Mouse (Mus musculus) olfactory bulb, adult 2 months (tissue): ENCODE measurements around the gene Actl6b. TPM values are rescaled to one million over a fixed set of nuclear protein-coding genes. Genes with fewer than 3 reads are reported as not detected.
A peak's percentile ranks its signal among the peaks of the same experiment; 100 is the strongest.

Experiments
- H3K27ac ChIP-seq: fragments of 200-500 bp; 2 replicates; pipeline ENCODE4 v1.5.1; 2012; ENCODE audit warnings: low read depth, low read length; ENCODE audit not compliant: insufficient read depth
- H3K4me1 ChIP-seq: fragments of 200-500 bp; 2 replicates; pipeline ENCODE4 v1.6.1; 2012; ENCODE audit warnings: low read length; ENCODE audit not compliant: control insufficient read depth, insufficient read depth
- H3K4me3 ChIP-seq: fragments of 200-500 bp; 2 replicates; pipeline ENCODE4 v1.5.1; 2012; ENCODE audit warnings: mild to moderate bottlenecking, low read depth, low read length, moderate library complexity; ENCODE audit not compliant: insufficient read depth
- CTCF ChIP-seq: fragments of 200-500 bp; IDR thresholded peaks from 2 replicates; pipeline ENCODE4 v1.5.1; 2012; ENCODE audit warnings: low read depth, mild to moderate bottlenecking, low read length, moderate library complexity; ENCODE audit not compliant: insufficient read depth
- POLR2A ChIP-seq: fragments of 200-500 bp; IDR thresholded peaks from 2 replicates; pipeline ENCODE4 v1.6.1; 2012; ENCODE audit warnings: mild to moderate bottlenecking, low read depth, low read length, moderate library complexity; ENCODE audit not compliant: insufficient read depth
- WGBS: fragments of 180-500 bp; shearing (Covaris S2); methylation state at CpG from one replicate; pipeline ENCODE4 v1.1.7; 2018; 5-methylcytosine and 5-hydroxymethylcytosine counted together
- polyA plus RNA-seq: library from polyadenylated mRNA; stranded (reverse); fragments of >200 nt; gene quantifications from 2 replicates; pipeline ENCODE4 v1.2.4, GENCODE M21; 2012; ENCODE audit warnings: low replicate concordance; ENCODE audit not compliant: missing spikeins, insufficient read depth, insufficient read length

Gene Actl6b
- polyA plus RNA-seq, 1 experiment = not detected

DNA sequence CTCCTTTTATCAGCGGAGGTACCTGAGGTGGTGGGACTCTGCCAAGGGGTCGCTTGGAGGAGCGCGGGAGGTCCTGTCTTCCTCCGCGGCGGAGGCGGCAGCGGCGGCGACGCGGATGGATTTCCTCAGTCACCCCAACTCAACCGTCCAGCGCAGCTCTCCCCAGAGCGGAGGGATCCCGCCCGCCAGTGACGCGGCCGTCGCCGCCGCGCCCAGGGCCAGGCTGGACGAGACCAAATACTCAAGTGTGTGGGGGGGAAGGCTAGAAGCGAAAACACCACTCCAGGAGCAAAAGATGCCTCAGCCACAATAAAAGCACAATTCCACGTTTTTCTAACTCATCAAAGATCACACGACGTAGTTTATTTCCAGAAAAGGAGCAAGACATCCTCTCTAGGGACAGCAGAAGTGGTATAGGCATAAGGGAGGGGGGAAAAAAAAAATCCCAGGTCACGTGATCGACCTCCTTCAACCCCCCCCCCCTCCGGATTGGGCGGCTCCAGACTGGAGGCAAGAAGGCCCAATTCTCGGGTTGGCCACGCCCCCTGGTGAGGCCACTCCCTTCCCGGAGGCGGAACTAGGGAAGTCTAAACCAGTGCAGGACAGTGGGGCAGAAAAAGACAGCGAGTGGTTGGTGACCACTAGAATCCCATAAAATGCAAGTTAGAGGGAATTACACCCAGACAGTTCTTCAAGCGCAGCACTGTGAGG is 20.0 kb upstream of the Actl6b start, which contains the start of the genes Epo and Gnb2:
TSS of gene Epo (minus strand) at position 126 of the 711 bp plus-strand sequence.
TSS of gene Gnb2 (minus strand) at position 394 of the 711 bp plus-strand sequence.
- H3K4me3 ChIP-seq = peak within 1 kb of the TSS; percentile 99
- peaks cover 20% of the 10 kb centered on the region for H3K4me1 ChIP-seq
- under 1% methylated on average over 40 of the region's 40 CpGs for WGBS
- H3K27ac ChIP-seq = peak within 1 kb of the TSS; percentile 100
- TF ChIP-seq CTCF = no peak
- TF ChIP-seq POLR2A = peak; percentile 77

DNA sequence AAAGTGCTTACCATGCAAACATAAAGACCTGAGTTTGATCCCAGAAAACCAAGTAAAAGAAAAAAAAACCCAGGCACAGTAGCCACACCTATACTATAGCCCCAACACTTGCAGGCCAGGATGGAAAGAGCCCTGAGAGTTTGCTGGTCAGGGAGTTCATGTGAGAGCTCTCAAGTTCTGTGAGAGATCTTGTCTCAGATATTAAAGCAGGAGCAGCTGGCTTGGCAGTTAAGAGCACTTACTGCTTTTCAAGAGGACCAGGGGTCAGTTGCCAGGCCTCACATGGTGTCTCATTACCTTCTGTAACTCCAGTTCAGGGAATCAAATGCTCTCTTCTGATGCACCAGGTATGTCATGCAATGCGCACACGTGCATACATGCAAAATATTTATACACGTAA is 18.6 kb upstream of the Actl6b start:
- TF ChIP-seq POLR2A (no peak), CTCF (no peak)
- H3K4me1 ChIP-seq = peaks cover 10% of the 10 kb centered on the region
- no peak overlapping the region for H3K27ac ChIP-seq
- 98% methylated on average over 3 of the region's 3 CpGs for WGBS
- H3K4me3 ChIP-seq = no peak overlapping the region

DNA sequence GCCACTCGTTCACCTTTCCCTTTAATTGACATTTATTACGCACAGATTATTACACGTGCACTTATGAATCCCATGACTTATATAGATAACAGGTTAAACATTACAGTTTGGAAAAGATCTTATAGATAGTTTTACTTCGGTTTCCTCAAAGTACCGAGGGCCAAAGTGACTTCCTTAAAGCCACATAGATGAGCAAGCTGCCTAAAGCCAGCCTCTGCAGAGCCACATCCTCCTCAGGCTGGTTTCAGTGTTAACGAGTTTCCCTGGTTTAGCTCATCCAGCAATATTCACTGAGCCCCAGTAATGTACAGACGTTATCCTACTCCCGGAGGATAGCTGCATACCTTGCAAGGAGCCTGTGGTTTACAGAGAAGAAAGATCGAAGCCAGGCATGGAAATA is 18.0 kb upstream of the Actl6b start:
- 81% methylated on average over 9 of the region's 9 CpGs for WGBS
- TF ChIP-seq POLR2A (no peak), CTCF (no peak)
- no peak overlapping the region for H3K4me3 ChIP-seq
- peaks cover 6% of the 10 kb centered on the region for H3K4me1 ChIP-seq
- no peak overlapping the region for H3K27ac ChIP-seq

DNA sequence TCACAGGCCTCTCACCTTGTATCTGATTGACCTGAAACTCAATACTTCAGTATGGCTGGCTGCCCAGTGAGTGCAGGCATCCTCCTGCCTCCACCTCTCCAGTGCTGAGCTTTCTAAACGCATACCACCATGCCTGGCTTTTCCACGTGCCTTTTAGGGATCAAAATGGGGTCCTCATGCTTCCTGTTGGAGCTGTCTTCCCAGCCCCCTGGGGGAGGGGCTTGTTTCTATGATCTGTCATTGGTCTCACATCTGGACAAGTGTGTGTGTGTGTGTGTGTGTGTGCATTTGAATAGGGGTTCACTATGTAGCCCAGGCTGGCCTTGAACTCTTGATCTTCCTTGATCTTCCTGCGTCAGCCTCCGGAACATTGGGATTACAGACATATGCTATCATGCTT is 15.9 kb upstream of the Actl6b start:
- H3K4me1 ChIP-seq = peaks cover 4% of the 10 kb centered on the region
- TF ChIP-seq POLR2A = no peak
- no peak for TF ChIP-seq CTCF
- no peak overlapping the region for H3K4me3 ChIP-seq
- 68% methylated on average over 4 of the region's 4 CpGs for WGBS
- H3K27ac ChIP-seq = no peak overlapping the region

DNA sequence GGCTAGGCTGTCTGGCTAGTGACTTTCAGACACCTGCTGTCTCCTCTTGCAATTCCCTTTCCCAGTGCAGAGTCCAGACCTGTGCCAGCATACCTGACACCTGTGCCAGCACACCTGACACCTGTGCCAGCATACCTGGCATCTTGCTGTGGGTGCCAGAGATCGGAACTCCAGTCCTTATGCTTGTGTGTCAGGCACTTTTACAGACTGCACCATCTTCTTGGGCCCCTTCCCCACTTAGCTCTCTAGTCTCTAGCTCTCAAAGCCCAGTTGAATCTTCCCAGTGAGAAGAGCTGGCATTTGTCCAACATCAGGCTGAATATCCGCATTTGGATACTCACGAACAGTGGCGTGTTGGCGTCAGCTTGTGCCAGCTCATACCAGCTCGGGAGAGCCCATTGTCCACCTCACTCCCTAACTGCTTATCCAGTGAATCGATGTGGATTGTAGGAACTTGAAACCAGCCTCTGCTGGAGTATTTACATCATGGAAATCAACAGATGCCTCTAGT is 14.0 kb upstream of the Actl6b start:
- TF ChIP-seq CTCF = no peak
- no peak for TF ChIP-seq POLR2A
- 21% methylated on average over 7 of the region's 7 CpGs for WGBS
- Histone ChIP-seq H3K4me3 (no peak overlapping the region), H3K27ac (no peak overlapping the region), H3K4me1 (peaks cover 4% of the 10 kb centered on the region)

DNA sequence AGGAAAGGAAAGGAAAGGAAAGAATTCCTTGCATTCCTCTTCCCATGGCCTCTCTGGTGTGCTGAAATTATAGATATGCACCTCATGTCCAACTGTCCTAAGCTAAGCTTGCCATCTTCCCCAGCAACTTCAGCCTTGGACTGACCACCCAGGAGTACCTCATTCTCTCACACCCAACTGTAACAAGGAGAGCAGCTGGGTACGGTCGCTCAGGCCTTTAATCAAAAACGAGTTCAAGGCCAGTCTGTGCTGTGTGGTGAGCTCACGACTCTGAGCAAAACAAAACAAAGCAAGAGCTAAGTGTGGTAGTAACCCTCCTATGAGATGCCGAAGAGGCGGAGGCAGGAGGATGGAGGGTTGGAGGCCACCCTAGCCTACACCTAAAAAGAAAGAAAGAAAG is 12.3 kb upstream of the Actl6b start:
- Histone ChIP-seq H3K4me3 (no peak overlapping the region), H3K27ac (no peak overlapping the region), H3K4me1 (peaks cover 4% of the 10 kb centered on the region)
- TF ChIP-seq CTCF (no peak), POLR2A (no peak)
- 75% methylated on average over 6 of the region's 6 CpGs for WGBS

DNA sequence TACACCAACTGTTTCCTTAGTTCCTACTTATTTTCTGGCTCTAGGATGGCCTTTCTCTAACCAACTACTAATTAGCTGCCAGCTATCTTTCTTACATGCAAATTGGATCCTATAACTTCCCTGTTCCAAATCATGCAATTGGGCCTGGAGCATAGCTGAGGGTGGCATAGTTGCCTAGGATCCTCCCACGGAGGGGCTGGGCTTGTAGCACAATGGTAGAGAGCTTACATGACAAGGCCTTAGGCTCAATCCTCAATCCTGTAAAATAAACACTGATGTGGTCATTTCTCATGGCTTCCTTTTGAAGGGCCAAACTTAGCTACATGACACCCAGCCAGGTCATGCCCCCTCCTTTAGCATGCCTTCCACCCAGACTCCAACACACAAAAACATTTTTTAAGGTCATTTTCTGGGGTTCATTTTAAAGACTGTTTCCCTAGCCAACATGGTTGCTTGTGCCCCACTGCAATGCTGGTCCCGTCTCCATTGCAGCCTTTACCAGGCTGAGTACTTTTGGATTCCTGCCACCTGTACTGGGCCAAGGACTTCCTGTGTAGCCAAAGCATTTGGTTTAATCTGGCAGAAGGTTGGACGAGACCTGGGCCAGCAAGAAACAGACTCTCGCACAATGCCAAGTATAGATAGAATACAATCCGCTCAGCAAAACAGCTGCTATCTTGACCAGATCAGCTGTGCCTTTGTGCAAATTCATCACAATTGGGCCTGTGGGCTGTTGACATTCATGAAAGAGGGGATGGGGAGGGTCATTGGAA is 11.4 kb upstream of the Actl6b start:
- 52% methylated on average over 5 of the region's 5 CpGs for WGBS
- no peak for TF ChIP-seq POLR2A
- no peak for TF ChIP-seq CTCF
- H3K4me3 ChIP-seq = no peak overlapping the region
- peaks cover 4% of the 10 kb centered on the region for H3K4me1 ChIP-seq
- H3K27ac ChIP-seq = no peak overlapping the region

DNA sequence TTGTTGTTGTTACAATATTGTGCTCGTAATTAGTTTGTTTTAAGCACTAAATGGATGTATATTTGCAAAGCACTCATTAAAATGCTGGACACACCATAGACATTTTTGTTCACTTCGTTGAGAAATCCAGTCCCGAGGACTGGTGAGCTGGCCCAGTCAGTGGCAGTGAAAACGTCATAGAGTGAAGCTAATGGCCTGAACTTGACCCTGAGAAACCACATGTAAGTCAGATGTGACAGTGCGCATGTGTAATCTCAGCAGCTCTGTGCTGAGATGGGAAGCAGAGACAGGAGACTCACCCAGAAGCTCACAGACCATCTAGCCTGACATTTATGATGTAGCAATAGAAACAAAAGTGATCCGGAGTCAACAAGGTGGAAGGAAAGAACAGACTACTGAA is 8.4 kb upstream of the Actl6b start:
- Histone ChIP-seq H3K27ac (no peak overlapping the region), H3K4me1 (no peaks in the 10 kb centered on the region)
- WGBS = 62% methylated on average over 6 of the region's 6 CpGs

DNA sequence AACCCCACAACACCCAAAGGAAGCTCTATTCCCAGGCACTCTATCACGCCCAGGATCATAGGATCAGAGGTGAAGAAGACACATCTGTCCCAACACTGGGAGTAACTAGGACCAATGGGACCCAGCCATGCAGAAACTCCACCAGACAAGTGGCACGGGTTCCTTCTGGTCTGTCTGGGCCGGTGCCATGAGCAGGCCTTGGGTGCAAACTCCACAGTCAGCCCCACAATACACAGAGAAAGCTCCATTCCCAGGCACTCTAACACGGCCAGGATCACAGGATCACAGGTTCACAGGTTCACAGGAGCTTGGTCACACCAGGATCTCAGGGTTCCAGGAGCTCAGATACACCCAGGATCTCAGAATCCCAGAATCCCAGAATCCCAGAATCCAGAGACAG is 7.7 kb upstream of the Actl6b start:
- TF ChIP-seq CTCF (no peak), POLR2A (no peak)
- WGBS = 84% methylated on average over 4 of the region's 4 CpGs
- H3K4me1 ChIP-seq = no peaks in the 10 kb centered on the region
- no peak overlapping the region for H3K27ac ChIP-seq
- no peak overlapping the region for H3K4me3 ChIP-seq

More for the DNA sequence above, 8.4 kb upstream of the Actl6b start:
- TF ChIP-seq POLR2A (no peak), CTCF (no peak)
- no peak overlapping the region for H3K4me3 ChIP-seq
